Mouse (Mus musculus): ENCODE data around the gene Ube2v1.
"Not testable (repeated sequence)": the region's sequence is repeated elsewhere in the genome, so short reads cannot be mapped to it uniquely, and the experiment has no call there.

The Ube2v1 gene

GRCm38 (mm10) chr2:167622352-167622751 lies 9.5 kb downstream of the Ube2v1 start:
- peak; percentile 32 to 37 for DNase-seq

GRCm38 (mm10) chr2:167621255-167622087 lies 10.4 kb downstream of the Ube2v1 start:
- no peak for DNase-seq

GRCm38 (mm10) chr2:167617472-167617871 lies 14.4 kb downstream of the Ube2v1 start:
- no peak for DNase-seq

- no peak for DNase-seq
Observed at GRCm38 (mm10) chr2:167617034-167617433, 14.9 kb downstream of the Ube2v1 start.

GRCm38 (mm10) chr2:167613335-167613734 lies 18.6 kb downstream of the Ube2v1 start:
- not testable (repeated sequence) for DNase-seq

GRCm38 (mm10) chr2:167612122-167612521 lies 19.8 kb downstream of the Ube2v1 start:
- DNase-seq = no peak

GRCm38 (mm10) chr2:167611287-167611686 lies 20.6 kb downstream of the Ube2v1 start:
- DNase-seq = no peak

GRCm38 (mm10) chr2:167606745-167607123 lies 25.2 kb downstream of the Ube2v1 start:
- DNase-seq = no peak

GRCm38 (mm10) chr2:167605817-167606744 lies 25.8 kb downstream of the Ube2v1 start:
- DNase-seq = no peak

GRCm38 (mm10) chr2:167605178-167605794 lies 26.6 kb downstream of the Ube2v1 start:
- DNase-seq = peak; percentile 81 to 85

GRCm38 (mm10) chr2:167602978-167603377 lies 28.9 kb downstream of the Ube2v1 start:
- no peak for DNase-seq

GRCm38 (mm10) chr2:167602364-167602763 lies 29.5 kb downstream of the Ube2v1 start:
- no peak for DNase-seq

GRCm38 (mm10) chr2:167600481-167600995 lies 31.4 kb downstream of the Ube2v1 start:
- DNase-seq = no peak

GRCm38 (mm10) chr2:167599917-167600316 lies 32.0 kb downstream of the Ube2v1 start:
- no peak for DNase-seq

- no peak for DNase-seq
Observed at GRCm38 (mm10) chr2:167599195-167599594, 32.7 kb downstream of the Ube2v1 start.

GRCm38 (mm10) chr2:167597492-167598186 lies 34.3 kb downstream of the Ube2v1 start:
- no peak for DNase-seq

GRCm38 (mm10) chr2:167596726-167597491 lies 35.0 kb downstream of the Ube2v1 start:
- no peak for DNase-seq

GRCm38 (mm10) chr2:167596262-167596661 lies 35.6 kb downstream of the Ube2v1 start:
- no peak for DNase-seq

- DNase-seq = no peak
Observed at GRCm38 (mm10) chr2:167595761-167596171, 36.1 kb downstream of the Ube2v1 start.

GRCm38 (mm10) chr2:167594444-167594934 lies 37.4 kb downstream of the Ube2v1 start:
- peak; percentile 22 to 23 for DNase-seq
